Mouse (Mus musculus) urinary bladder, postnatal 36 days (tissue): ENCODE results near the gene Arpc1a.
"Not testable (repeated sequence)": the region's sequence is repeated elsewhere in the genome, so short reads cannot be mapped to it uniquely, and the experiment has no call there.

ENCODE experiments used
- DNase-seq, 2 experiments: peaks; one replicate each; pipeline ENCODE4 v3.0.0; 2022; ENCODE audit warnings: low spot score in 2 of 2, mixed read lengths in 1 of 2

The Arpc1a gene

GRCm38 (mm10) chr5:145083632-145084451, at the start of gene Arpc1a, which contains the start of gene Kpna7:
TSS of gene Arpc1a (plus strand) at chr5:145083830.
TSS of gene Kpna7 (minus strand) at chr5:145084030.
- DNase-seq, result peak; percentile 87 to 92

DNA sequence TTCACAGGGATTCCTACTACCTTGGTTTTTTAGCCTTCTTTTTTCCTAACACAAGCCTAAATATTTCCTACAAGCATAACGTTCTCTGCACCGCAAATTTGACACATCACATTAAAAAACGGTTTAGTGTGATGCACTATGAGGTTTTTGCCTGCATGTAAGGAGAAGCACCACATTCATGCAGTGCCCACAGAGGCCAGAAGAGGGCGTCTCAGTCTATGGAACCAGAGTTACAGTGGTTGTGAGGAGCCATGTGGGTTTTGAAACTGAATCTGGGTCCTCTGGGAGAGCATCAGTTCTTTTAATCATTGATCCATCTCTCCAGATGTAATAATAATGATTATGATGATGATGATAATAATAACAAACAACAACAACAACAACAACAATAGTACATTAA, 42.0 kb upstream of the Arpc1a start:
- no peak for DNase-seq

GRCm38 (mm10) chr5:145042690-145043089, 40.9 kb upstream of the Arpc1a start, which contains the start of gene 1700018F24Rik:
TSS of gene 1700018F24Rik (plus strand) at chr5:145042990.
- DNase-seq, result not testable (repeated sequence)

GRCm38 (mm10) chr5:145054187-145054586, 29.4 kb upstream of the Arpc1a start:
- not testable (repeated sequence) for DNase-seq

GRCm38 (mm10) chr5:145057907-145058306, 25.7 kb upstream of the Arpc1a start:
- DNase-seq, result no peak

- no peak for DNase-seq
Observed at GRCm38 (mm10) chr5:145058722-145059121, 24.9 kb upstream of the Arpc1a start.

- no peak for DNase-seq
Observed at GRCm38 (mm10) chr5:145059524-145059923, 24.1 kb upstream of the Arpc1a start.

DNA sequence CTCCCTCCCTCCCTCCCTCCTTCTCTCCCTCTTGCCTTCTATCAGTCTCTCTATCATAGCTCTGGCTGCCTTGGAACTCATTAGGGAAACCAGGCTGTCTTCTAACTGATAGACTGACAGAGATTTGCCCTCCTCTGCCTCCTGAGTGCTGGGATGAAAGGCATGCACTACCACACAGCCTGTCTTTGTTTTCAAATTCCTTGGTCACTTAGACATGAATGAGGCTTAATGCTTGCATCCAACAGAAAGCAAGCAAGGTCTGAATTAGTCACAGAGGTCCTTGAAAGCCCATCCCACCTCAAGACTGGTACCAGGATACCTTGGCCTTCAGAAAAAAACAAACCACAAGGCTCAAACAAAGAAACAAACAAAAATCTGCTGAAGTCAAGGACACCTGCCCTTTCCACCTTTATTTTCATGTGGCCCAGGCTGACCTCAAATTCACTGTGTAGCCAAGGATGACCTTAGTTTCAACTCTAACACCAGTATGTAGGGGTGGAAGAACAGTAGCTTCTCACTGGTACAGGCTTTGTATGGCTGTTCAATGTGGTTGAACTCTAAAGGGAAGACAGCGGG, 18.8 kb upstream of the Arpc1a start:
- DNase-seq, result no peak

GRCm38 (mm10) chr5:145068863-145069262, 14.8 kb upstream of the Arpc1a start:
- no peak for DNase-seq

GRCm38 (mm10) chr5:145069707-145070106, 13.9 kb upstream of the Arpc1a start:
- peak; percentile 57 to 67 for DNase-seq

GRCm38 (mm10) chr5:145071342-145071741, 12.3 kb upstream of the Arpc1a start:
- DNase-seq, result no peak

GRCm38 (mm10) chr5:145075081-145075480, 8.5 kb upstream of the Arpc1a start:
- DNase-seq, result no peak

GRCm38 (mm10) chr5:145081866-145082613, 1.6 kb upstream of the Arpc1a start:
- peak; percentile 52 to 65 for DNase-seq

DNA sequence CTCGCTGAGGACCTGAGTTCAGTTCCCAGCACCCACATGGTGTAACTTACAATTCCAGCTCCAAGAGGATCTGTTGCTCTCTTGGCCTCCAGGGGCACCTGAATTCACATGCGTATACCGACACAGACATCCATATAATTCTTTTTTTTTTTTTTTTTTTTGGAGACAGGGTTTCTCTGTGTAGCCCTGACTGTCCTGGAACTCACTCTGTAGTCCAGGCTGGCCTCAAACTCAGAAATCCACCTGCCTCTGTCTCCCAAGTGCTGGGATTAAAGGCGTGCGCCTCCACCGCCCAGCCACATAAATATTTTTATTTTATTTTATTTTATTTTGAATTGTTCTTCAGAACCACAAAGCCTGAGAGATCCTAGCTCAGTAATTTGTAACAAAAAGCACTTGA, 429 bp upstream of the Arpc1a start:
- not testable (repeated sequence) for DNase-seq

- no peak for DNase-seq
Observed at GRCm38 (mm10) chr5:145084822-145085221, 1.2 kb downstream of the Arpc1a start.

DNA sequence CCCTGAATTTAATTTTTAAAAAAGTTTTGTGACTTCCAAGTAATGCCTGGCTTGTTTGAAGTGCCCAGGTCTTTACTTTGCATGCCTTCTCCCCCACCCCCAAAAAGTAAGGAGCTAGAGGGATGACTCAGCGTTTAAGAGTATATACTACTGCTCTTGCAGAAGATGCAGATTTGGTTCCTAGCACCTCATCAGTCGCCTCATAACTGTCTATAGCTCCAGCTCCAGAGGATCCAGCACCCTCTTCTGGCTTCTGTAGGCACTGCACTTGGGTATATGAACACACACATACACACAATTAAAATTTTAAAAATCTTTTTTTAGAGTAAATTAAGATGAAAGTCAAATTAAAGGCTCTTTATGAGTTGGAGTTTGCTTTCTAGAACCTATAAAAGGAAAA, 4.6 kb downstream of the Arpc1a start:
- DNase-seq, result no peak

DNA sequence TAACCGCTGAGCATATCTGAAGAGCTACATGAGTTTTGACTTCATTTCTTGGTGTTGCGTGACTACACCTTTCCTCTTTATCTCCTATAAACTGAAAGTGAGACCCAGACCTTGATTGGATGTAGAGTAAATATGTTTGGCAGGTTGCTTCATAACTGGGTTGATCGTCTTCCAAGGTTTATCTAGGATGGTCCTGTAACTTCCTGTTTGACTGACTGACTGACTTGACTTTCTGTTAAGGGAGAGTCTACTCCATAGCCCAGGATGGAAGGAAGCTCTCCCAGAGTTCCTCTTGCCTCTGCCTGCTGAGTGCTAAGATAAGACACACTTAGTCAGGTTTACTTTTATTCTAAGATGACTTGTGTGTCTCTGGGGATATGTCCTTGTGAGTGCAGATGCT, 6.2 kb downstream of the Arpc1a start:
- DNase-seq, result no peak

GRCm38 (mm10) chr5:145096195-145096594, 12.6 kb downstream of the Arpc1a start:
- no peak for DNase-seq

- no peak for DNase-seq
Observed at GRCm38 (mm10) chr5:145098340-145098821, 14.8 kb downstream of the Arpc1a start.

DNA sequence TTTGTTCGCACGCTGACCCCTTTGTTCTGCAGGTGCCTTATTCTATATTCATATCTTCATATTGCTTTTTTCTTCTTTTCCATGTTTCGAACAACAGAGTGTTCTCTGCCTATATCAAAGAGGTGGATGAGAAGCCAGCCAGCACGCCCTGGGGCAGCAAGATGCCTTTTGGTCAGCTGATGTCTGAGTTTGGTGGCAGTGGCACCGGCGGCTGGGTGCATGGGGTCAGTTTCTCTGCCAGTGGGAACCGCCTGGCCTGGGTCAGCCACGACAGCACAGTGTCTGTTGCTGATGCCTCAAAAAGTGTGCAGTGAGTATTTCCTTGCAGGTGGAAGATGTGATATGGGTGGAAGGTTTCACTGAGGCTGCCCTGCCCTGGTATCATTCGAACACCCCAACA, 17.3 kb downstream of the Arpc1a start:
- DNase-seq, result no peak

DNA sequence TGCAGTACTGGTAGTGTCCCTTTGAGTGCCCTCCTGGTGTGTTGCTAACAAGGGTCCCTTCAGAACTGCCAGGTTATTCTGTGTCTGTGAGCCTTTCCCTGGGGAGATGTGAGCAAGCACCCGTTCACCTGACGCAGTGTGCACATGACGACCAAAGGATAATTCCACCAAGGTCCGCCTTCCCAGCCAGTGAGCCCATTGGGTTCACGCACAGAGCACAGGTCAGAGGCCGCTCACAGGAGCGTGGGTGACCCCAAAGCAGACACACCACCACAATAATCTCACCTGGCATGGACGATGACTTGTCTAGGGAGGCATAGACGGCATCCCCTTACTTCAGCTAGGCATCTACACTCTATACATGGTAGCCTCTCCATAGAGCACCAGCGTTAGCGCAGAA, 17.8 kb downstream of the Arpc1a start:
- DNase-seq, result not testable (repeated sequence)

DNA sequence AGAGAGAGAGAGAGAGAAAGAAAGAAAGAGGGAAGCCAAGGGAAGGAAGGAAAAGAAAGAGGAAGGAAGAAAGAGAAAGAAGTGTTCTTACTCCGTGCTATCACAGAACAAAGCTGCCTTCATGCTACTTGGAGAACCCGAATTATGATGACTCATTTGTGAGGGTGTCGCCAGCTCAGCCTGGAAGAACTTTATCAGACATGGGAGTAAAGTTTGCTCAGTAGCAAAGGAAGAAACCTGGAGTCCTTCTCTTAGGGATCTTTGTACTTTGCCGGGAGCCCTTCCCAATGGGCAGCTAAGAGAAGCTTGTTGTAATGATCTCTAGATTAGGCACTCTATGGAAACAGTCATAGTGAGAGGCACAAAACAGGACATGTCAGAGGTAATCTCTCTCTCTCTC, 19.1 kb downstream of the Arpc1a start:
- no peak for DNase-seq
